Mouse (Mus musculus): ENCODE data around the gene Olfr549. TPM values are rescaled to one million over a fixed set of nuclear protein-coding genes. Genes with fewer than 3 reads are reported as not detected.

Olfr549 gene
- not detected for total RNA-seq (2022)

- no peak for DNase-seq (ENCODE audit: low spot score)
Observed at GRCm38 (mm10) chr7:102549570-102549969, at the start of gene Olfr549. Gene Olfr549, plus strand, starts transcription at chr7:102549870.

GRCm38 (mm10) chr7:102501986-102502385, 47.7 kb upstream of the Olfr549 start:
- DNase-seq (ENCODE audit: low spot score), result no peak

GRCm38 (mm10) chr7:102506848-102507247, 42.8 kb upstream of the Olfr549 start:
- DNase-seq (ENCODE audit: low spot score), result peak; percentile 74

GRCm38 (mm10) chr7:102508066-102508465, 41.6 kb upstream of the Olfr549 start:
- DNase-seq (ENCODE audit: low spot score), result no peak

- no peak for DNase-seq (ENCODE audit: low spot score)
Observed at GRCm38 (mm10) chr7:102508666-102509065, 41.0 kb upstream of the Olfr549 start.

- DNase-seq (ENCODE audit: low spot score), result no peak
Observed at GRCm38 (mm10) chr7:102509726-102510125, 39.9 kb upstream of the Olfr549 start.

GRCm38 (mm10) chr7:102511927-102512326, 37.7 kb upstream of the Olfr549 start:
- no peak for DNase-seq (ENCODE audit: low spot score)

- peak; percentile 70 for DNase-seq (ENCODE audit: low spot score)
Observed at GRCm38 (mm10) chr7:102512814-102513435, 36.7 kb upstream of the Olfr549 start.

GRCm38 (mm10) chr7:102514144-102514543, 35.5 kb upstream of the Olfr549 start:
- DNase-seq (ENCODE audit: low spot score), result no peak

- DNase-seq (ENCODE audit: low spot score), result no peak
Observed at GRCm38 (mm10) chr7:102516261-102517050, 33.2 kb upstream of the Olfr549 start.

- DNase-seq (ENCODE audit: low spot score), result no peak
Observed at GRCm38 (mm10) chr7:102517051-102517335, 32.7 kb upstream of the Olfr549 start.

GRCm38 (mm10) chr7:102529052-102529451, 20.6 kb upstream of the Olfr549 start:
- DNase-seq (ENCODE audit: low spot score), result no peak

GRCm38 (mm10) chr7:102534449-102534848, 15.2 kb upstream of the Olfr549 start, which contains the start of gene Olfr547:
Gene Olfr547, plus strand, starts transcription at chr7:102534749.
- DNase-seq (ENCODE audit: low spot score), result no peak

- no peak for DNase-seq (ENCODE audit: low spot score)
Observed at GRCm38 (mm10) chr7:102540596-102540995, 9.1 kb upstream of the Olfr549 start, which contains the start of gene Olfr548-ps1. Gene Olfr548-ps1, plus strand, starts transcription at chr7:102540896.

- DNase-seq (ENCODE audit: low spot score), result no peak
Observed at GRCm38 (mm10) chr7:102541251-102541650, 8.4 kb upstream of the Olfr549 start.

- DNase-seq (ENCODE audit: low spot score), result no peak
Observed at GRCm38 (mm10) chr7:102553279-102553678, 3.6 kb downstream of the Olfr549 start.

GRCm38 (mm10) chr7:102564999-102565997, 15.6 kb downstream of the Olfr549 start, which contains the start of gene Trim21:
Gene Trim21, minus strand, starts transcription at chr7:102565486.
- peak; percentile 96 for DNase-seq (ENCODE audit: low spot score)

- no peak for DNase-seq (ENCODE audit: low spot score)
Observed at GRCm38 (mm10) chr7:102566219-102566618, 16.5 kb downstream of the Olfr549 start.

- no peak for DNase-seq (ENCODE audit: low spot score)
Observed at GRCm38 (mm10) chr7:102571142-102571541, 21.5 kb downstream of the Olfr549 start, which contains the start of gene Olfr550. Gene Olfr550, plus strand, starts transcription at chr7:102571442.

GRCm38 (mm10) chr7:102573174-102573830, 23.6 kb downstream of the Olfr549 start:
- no peak for DNase-seq (ENCODE audit: low spot score)

GRCm38 (mm10) chr7:102575998-102576397, 26.3 kb downstream of the Olfr549 start:
- DNase-seq (ENCODE audit: low spot score), result no peak

Data from heart, adult 8-10 months (tissue).